Mouse (Mus musculus) monocyte, adult 2 months (primary cell): ENCODE data around the gene Wdr48.

Source experiments
- DNase-seq, 2 experiments: peaks; one replicate each; pipeline ENCODE4 v3.0.0; 2022; ENCODE audit warnings: low spot score in 2 of 2, low read depth in 1 of 2

Gene Wdr48

DNA sequence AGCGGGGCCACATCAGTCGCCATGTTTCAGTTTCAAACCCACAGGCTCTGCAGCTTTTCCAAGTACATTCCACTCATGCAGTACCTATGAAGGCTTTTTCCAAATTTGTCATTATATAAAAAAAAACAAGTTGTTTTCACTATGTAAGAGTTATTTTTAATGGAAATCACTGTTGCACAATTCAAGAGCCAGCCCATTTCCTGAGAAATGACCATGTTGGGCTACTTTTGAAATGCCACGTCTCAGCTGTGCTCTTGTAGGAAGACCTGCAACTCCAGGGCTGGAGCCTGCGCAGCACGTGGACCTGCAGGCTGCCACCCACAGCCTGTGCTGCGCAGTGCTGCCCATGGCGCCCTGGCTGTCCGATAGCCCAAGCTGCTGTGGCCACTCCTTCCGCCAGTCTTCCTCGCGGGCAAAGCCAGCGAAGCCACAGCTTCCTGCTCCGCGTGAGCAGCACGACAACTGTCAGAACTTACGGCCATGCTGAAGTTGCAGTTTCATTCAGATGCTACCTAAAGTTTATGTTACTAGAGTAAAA, 30.5 kb downstream of the Wdr48 start:
- DNase-seq = no peak

DNA sequence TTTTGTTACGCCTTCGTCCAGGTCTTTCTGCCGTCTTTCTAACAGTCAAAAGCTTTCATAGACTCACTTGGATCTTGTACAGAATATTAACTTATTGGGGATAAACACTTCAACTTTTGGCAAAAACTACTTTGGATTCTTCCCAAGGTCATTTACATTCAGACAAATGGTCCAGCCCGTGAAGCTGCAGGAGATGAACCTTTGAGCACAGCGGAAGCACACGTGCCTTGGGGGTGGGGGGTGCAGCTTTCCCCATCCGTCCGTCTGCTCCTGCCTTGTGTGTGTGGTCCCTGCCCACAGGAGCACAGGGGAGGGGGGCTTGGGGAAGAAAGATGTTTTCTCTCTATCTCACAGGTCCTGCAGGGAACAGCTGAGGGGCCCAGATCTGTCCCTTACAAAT, 31.1 kb downstream of the Wdr48 start:
- DNase-seq = no peak

DNA sequence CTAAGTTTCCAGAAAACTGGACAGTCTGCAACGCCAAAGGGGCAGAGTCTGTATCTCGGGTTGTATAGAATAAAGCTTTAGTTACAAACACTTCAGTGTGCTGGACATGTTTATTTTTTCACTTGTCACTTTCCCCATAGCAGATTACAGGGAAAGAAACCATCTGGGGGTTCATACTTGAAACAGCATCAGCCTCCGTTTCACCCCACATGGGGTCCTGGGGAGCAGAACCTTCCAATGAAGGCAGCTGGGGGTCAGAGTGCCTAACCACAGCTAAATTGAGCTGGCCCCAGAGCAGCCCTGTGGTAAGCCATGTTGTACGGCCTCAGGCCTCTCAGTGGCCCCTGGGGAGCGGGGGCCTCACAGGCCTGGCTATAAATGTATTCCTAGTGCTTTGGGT, 31.8 kb downstream of the Wdr48 start:
- no peak for DNase-seq

DNA sequence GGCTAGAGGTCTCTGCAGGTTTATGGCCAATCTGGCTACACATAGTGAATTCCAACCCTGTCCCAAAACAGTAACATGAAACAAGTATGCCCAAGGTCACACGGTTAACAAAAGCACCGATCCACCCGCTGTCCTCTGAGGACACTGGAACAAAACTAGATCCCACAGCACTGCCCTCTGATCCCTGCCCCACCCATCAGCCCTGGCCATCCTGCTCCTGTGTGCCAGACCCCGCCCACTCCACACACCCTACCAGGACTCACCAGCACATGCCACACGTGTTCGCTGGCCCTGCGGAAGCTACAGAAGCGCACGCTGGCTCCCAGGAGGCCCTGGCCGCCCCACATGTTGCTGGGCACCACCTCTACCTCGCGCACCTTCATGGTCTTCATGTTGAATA, 37.7 kb downstream of the Wdr48 start:
- DNase-seq = no peak

DNA sequence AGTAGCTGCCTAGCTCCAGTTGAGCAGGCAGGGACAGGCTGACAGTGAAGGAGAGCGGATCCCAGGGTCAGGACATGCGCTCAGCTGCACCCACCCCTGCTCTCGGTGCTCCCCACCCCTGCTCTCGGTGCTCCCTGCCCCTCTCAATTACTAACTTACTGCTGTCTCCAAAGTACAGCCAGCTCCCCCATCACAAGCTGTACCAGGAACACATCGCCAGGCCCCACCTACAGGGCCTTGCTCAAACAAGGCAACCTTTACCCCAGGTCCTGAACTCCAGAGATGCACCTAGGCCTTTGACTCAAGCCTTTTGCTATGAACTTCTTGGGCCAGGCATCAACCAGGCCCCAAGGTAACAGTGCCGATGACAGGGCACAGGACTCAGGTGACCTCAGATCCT, 39.0 kb downstream of the Wdr48 start:
- DNase-seq = no peak

DNA sequence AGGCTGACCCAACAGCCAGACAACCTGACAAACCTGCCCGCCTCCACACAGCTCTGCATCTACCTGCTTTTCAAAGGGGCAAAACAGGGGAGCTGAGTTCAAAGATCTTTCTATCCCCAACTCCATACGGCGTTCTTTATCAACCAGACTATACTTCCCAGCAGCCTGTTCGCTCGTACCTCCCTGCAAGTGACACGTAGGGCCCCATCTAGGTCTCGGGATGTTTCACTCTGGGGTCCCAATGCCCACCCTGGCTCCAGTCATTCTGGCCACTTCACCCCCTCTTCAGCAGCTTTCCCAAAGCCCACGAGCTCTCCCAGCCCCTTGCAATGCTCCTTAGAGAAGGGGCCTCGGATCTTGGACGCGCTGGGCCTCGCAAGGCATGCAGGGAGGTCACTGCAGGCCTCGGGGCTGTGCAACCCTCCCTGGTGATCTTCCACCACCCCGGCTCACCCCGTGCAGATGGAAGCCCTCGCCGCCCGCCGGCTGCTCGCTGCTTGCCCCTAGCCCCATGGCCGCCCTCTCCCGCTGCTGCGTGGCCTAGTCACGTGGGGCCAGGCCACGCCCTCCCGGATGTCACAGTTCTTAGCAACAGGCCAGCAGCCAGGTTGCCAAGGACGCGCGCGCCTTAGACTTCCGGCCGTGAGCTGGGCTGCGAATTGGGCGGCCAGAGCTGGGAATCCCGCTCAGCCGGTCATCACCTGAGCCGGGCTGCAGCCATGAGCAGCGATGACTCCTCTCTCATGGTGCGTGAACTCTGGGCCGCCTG, 42.5 kb downstream of the Wdr48 start, which contains the start of the genes Gorasp1 and Ttc21a:
TSS of gene Gorasp1 (minus strand) at position 561 of the 769 bp plus-strand sequence.
TSS of gene Ttc21a (plus strand) at position 602 of the 769 bp plus-strand sequence.
- peak; percentile 69 to 84 for DNase-seq

DNA sequence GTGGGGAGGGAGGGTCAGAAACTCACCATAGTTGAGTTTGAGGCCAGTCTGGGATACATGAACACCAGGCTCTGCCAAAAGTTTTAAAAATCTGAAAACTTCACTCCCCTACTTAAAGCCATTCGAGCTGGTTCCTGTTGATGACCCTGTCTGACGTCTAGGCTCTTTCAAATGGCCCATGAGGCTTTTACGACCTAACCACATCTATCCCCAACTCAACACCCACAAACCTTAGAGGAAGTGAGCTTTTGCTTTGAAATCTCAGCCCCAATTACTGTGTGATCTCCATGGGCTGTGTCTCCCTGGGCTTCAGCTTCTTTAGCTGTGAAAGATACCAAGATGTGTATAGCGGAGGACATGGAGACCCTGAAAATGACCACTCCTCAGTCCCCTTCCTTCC, 43.8 kb downstream of the Wdr48 start:
- DNase-seq = no peak

DNA sequence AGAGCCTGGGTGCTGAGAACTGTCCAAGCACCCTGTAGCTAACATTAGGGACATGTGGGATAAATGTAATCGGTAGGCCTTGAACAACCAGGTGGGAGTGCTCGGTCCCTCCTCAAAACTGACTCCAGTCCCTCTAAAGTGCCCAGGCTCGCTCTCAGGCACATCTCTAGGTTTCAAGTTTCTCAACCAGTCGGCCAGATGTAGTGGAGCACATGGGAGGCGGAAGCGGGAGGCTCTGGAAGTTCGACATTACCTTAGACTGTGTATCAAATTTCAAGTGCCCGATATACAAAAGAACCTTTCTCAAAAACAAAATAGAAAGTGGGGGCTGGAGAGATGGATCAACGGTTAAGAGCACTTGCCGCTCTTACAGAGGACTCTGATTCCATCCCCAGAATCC, 45.0 kb downstream of the Wdr48 start:
- no peak for DNase-seq

DNA sequence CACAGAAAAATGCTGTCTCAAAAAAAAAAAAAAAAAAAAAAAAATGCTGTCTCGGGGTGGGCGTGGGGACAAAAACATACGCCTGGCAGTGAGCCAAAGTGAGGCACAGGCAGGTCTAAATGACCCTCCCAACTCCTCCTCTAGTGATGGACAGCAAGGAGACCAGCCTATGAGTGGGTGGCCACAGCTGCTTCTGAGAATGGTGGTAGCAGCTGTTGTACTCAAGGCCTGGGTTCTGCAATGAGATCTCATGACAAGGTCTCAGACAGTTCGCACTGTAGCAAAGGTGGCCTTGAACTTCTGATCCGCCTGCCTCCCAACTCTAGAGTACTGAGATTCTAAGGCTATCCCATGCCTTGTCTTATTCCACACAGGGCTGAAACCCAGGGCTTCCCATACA, 46.7 kb downstream of the Wdr48 start:
- no peak for DNase-seq

DNA sequence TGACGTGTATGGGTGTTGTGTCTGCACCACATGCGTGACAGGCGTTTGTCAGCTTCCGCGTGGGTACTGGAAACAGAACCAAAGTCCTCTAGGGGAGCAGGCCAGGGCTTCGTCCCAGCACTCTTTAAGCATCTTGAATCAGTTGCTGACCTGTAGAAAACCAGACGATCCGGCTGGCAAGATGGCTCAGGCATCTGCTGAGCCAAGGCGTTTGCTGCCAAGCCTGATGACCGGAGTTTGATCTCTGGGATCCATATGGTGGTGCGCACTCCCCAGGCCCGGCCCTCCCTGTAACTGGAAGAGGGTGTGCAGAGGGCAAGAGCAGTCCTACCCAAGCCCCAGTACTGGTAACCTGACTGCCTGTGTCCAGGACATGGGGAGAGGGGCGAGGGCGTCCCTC, 47.2 kb downstream of the Wdr48 start:
- no peak for DNase-seq

DNA sequence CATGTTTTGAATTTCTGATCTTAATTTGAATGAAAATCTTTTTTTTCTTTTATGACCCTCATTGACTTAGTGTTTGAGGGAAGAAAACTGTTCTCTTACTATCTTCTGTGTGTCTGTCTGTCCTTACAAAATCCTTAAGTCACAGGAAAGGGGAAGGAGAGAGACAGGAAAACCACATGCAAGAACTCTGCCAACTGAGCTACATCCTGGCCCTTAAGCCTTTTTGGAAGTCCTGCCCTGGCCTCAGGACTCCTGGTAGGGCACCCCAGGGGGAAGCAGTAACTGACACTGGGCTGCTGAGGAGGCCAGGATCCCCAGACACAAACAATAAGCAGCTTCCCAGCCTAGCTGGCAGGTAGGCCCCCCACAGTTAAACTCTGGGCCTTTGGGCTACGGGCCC, 48.6 kb downstream of the Wdr48 start:
- DNase-seq = no peak

DNA sequence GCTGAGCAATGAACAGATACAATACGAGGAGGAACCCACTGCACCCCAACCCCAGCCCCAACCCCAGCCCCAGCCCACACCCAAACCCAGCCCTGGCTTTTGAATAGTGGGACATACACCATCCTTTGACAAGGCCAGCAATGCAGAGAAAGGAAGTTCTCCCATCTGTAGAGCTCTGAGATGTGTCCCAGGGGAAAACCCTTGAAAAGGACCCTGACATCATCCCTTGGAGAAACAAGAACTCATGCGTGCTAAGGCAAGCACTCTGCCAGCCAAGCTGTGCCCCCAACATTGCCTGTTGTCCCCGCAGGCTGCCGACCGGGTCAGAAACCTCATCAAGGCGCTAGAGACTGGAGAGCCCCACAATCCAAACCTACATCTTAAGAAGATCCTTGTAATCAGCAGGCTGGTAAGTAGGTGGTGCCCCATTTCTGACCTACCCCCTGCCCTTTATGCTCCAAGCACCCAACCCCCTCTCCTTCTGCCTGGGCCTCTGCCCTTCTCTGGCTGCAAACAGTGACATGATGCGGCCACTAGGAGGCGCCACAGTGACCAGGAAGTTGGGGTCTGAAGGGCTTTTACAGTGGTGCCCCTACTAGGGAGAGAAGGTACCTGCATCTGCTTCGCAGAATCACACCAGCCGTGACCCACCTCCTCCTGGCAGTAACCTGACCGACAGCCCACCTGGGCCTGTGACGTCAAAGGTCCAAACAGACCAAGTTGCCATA, 50.7 kb downstream of the Wdr48 start:
- DNase-seq = no peak

DNA sequence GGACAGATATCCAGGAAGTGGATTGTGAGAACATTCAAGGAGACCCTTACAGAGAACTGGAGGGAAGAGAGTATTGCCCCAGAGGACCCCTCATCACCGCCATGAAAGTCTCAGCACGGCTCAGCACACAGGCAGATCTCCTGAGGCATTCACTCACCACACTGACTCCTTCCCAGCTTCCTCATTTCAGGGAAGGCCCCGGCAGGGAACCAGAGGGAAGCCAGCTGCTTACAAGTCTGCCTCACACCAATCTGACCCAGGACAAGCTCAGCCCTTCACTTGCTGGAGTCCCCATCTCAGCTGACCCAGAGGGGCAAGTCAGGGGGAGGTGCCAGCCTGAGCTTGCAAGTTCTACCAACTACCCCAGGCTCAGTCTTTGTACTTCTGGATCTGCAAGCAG, 54.1 kb downstream of the Wdr48 start:
- no peak for DNase-seq

DNA sequence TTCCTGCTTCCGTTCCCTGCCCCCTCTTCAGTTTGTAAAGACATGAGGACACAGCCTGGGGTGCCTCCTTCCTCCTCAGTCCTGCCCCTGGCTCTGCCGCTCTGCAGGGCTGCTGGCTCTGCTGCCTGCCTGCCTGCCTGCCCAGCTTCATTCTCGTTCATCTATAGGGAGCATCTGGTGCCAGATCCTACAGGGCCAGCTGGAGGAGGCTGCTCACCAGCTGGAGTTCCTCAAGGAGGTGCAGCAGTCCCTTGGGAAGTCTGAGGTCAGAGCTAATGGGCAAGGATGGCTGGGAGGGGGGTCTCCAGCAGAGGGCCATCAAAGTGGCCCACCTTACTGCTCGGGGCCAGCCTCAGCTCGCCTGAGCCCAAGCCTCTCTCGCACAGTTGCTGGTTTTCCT, 55.8 kb downstream of the Wdr48 start:
- DNase-seq = no peak

DNA sequence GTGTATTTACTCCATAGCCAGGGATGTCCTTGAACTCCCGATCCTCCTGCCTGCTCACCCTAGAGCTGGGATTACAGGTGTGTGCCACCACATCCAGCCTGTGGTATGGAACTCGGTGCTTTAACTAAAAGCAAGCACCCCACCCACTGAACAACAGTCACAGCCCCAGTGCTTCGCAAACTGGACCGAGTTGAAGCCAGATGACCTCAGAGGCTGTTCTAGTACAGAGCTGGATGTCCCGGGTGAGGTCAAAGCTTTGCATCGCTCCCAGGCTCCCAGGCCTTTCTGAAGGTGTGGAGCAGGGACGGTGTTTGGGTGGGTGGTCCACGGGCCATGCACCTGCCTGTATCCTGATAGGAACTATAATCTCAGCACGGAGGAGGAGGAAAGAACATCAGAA, 56.7 kb downstream of the Wdr48 start:
- DNase-seq = no peak

DNA sequence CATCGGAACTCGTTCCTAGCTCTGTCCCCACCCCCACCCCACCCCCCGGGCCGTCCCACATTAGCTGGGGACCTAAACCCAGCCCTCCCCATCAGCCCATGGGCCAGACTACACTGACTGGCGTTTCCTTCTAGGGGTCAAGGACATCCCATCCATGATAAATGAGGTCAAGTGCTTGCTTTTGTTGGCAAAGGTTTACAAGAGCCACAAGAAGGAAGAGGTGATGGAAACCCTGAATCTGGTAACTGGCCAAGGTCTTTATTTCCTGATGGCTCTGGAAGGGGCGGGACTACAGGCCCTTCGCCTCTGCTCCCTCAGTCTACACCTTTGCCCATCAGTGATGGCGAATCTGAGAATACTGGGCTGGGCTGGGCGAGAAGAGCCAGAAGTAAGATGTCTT, 64.2 kb downstream of the Wdr48 start:
- no peak for DNase-seq

DNA sequence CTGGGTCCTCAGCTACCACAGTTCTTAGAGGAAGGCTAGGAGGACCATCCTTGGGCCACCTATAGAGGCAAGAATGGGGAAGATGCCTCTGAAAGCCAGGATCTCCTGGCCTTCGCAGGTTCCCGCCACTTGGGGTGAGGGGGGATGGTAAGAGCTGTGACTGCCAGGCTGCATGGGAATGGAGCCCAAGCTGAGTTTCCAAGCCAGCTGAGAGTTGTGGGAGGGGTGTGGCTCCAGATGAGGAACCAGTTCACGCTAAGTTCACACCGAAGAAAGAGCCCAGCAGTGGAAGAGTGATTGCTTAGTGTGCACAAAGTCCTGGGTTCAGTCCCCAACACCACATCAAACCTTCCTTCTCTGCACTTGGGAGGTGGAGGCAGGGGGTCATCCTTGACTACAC, 67.5 kb downstream of the Wdr48 start:
- DNase-seq = no peak

DNA sequence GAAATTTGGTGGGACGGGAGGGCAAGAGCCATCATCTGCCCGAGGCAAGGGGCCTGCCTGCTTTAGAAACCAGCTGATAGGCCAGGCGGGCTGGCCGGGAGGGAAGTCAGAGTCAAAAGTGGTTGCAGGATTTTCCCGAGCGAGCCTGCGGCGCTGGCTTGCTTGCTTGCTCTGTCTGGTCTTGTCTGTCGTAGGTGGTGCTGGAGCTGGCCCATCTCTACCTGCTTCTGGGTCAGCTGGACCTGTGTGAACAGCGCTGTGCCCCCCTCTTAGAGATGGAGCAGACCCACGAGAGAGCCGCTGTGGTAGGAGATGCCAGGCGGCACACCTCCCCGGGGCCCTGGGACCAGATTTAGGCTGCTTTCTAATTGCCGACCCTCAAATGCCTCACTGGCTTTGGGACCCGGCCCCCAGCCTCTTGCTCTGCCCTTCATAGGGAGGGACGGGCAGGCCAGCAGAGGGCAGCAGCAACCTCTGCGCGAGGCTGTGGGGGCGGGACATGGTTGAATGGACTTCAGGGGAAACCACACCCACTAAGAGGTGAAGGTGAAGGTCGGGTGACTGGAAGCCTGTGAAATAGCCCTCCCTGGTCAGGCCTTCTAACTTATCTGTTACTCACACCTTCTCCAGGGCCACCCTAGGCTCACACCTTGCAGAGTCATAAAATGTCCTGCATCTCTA, 68.4 kb downstream of the Wdr48 start:
- no peak for DNase-seq

DNA sequence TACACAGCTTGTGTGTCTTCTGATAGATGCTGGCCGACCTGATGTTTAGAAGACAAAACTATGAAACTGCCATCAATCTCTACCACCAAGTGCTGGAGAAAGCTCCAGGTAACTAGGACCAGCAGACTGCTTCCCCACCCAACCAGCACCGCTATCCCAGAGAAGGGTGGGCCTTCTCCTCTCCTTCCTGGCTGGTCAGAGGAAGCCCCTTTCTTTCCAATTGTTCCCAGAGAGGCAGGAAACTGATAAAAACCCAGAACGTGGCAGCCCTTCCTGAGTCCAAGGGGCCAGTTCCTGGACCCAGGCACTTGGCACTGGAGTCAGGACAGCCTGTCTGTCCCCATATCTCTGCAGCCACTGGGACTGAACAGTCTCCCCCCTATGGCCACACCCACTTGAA, 69.5 kb downstream of the Wdr48 start:
- DNase-seq = no peak

DNA sequence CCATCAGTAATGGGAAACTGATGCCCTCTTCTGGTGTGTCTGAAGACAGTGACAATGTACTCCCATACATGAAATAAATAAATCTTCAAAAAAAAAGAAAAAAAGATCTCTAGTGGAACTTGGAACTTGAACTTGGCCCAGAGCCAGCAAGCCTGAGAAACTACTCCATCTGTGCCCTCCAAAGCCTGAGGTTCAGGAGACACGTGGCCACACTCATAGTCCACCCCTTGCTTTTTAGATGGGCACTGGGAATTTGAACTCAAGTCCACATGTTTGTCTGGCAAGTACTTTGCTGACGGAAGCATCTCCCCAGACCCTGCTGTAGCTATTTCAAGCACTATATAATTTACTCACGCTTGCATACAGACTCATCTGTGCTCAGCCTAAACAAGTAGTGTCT, 70.5 kb downstream of the Wdr48 start:
- DNase-seq = no peak

DNA sequence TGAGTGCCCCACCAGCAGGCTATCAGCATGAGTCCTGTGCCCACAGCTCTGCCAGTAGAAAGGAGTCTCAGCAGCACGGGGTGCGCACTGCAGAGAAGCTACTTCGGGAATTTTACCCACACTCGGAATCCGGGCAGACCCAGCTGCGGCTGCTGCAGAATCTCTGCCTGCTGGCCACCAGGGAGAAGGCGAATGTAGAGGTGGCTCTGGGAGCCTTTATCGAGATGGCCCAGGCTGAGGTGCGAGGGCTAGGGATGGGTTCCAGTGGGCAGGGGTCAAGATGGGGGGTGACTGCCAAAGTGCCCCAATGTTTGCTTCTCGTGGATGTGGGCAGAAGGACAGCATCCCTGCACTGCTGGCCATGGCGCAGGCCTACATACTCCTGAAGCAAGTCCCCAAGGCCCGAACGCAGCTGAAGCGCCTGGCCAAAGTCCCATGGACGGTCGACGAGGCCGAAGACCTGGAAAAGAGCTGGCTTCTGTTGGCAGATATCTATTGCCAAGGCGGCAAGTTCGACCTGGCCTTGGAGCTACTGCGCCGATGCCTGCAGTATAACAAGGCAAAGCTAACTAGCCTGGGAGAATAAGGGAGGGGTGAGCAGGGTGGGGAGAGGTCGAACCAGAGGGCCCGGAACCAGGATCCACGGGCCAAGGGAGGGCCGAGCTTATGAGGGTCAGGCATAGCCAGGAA, 71.7 kb downstream of the Wdr48 start:
- DNase-seq = no peak
